Mouse (Mus musculus) MEL (cell line): ENCODE measurements at regions not wholly inside any gene's neighbourhood (a gene's known extent, or its start where the extent isn't known, plus 50 kb on each side); places are given as distances from the start of the nearest gene placed in this dataset.

Source experiments
- EP300 ChIP-seq, 2 experiments: IDR thresholded peaks; 2 replicates each; pipeline ENCODE4 v1.6.1; 2011; ENCODE audit warnings: improper control_type of control experiment in 2 of 2, low read length in 2 of 2, low read depth in 1 of 2, mild to moderate bottlenecking in 1 of 2
- GATA1 ChIP-seq: IDR thresholded peaks from 2 replicates; pipeline ENCODE4 v1.6.1; 2011; ENCODE audit warnings: low read depth, low read length, improper control_type of control experiment
- USF1 ChIP-seq: IDR thresholded peaks from 2 replicates; pipeline ENCODE4 v1.6.1; 2014; ENCODE audit warnings: low read depth, mild to moderate bottlenecking, inconsistent platforms, low read length, improper control_type of control experiment, moderate library complexity
- ZC3H11A ChIP-seq: IDR thresholded peaks from 2 replicates; pipeline ENCODE4 v1.6.1; 2012; ENCODE audit warnings: low read depth, mild to moderate bottlenecking, inconsistent platforms, low read length, improper control_type of control experiment

DNA sequence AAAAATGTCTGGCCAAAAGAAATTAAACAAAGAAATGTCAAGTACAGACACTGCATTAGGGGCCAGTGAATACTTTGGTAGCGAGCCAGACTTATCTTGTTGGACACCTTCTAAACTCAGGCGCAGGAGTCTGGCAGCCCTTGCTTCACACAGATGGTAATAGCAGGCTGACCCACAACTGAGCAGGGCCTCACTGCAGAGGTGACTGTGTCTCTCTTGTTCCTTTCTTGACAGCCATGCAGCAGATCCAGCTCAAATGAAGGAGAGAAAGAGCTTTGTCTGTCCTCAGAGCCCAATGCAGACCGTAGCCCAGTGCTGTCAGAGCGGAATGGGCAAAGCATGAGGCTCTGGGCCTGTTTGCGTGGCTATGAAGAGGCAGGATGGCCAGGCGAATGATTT, 83.9 kb upstream of the Vps8 start:
- TF ChIP-seq EP300 (IDR thresholded peaks at IDR 0.05; ENCODE audit: low read depth in 1 of 2, low read length in 2 of 2) (no peak), GATA1 (no peak), USF1 (no peak), ZC3H11A (no peak)
